Mouse (Mus musculus) megakaryocyte, embryonic 14.5 days (primary cell): Measurements from ENCODE around the gene C030005K15Rik.

ENCODE experiments used
- FLI1 ChIP-seq: IDR thresholded peaks from 2 replicates; pipeline ENCODE4 v1.6.1; 2012; ENCODE audit warnings: low read length, inconsistent platforms, mixed read lengths
- GATA1 ChIP-seq: IDR thresholded peaks from 3 replicates; pipeline ENCODE4 v1.6.1; 2012; ENCODE audit warnings: mixed read lengths, low read length, inconsistent platforms, borderline replicate concordance

GRCm38 (mm10) chr10:97704562-97704961 lies 22.0 kb downstream of the C030005K15Rik start:
- no peak for TF ChIP-seq FLI1
- TF ChIP-seq GATA1, result no peak
